Mouse (Mus musculus): ENCODE results near the gene Acadvl.

- no peak for TF ChIP-seq CTCF (IDR thresholded peaks at IDR 0.05; ENCODE audit: low read depth)
- TF ChIP-seq EP300 (IDR thresholded peaks at IDR 0.05; ENCODE audit: low read depth), result no peak
Observed at GRCm38 (mm10) chr11:70021264-70022132, 6.3 kb upstream of the Acadvl start.
